Mouse (Mus musculus) large intestine, adult 2 months (tissue): ENCODE data around the gene Sez6. TPM values are rescaled to one million over a fixed set of nuclear protein-coding genes. Genes with fewer than 3 reads are reported as not detected.

ENCODE experiments used
- DNase-seq: peaks from one replicate; pipeline ENCODE4 v3.0.0-alpha.2; 2012; ENCODE audit warnings: low read depth, low spot score
- WGBS: fragments of 180-500 bp; shearing (Covaris S2); methylation state at CpG from one replicate; pipeline ENCODE4 v1.1.7; 2018; 5-methylcytosine and 5-hydroxymethylcytosine counted together
- polyA plus RNA-seq: library from polyadenylated mRNA; depleted of rRNA; stranded (reverse); fragments of >200 nt; gene quantifications from 2 replicates; pipeline ENCODE4 v1.2.3, GENCODE M21; 2012; rRNA removed

The Sez6 gene
- 0.18 and 0.48 TPM in 2 replicates for polyA plus RNA-seq

DNA sequence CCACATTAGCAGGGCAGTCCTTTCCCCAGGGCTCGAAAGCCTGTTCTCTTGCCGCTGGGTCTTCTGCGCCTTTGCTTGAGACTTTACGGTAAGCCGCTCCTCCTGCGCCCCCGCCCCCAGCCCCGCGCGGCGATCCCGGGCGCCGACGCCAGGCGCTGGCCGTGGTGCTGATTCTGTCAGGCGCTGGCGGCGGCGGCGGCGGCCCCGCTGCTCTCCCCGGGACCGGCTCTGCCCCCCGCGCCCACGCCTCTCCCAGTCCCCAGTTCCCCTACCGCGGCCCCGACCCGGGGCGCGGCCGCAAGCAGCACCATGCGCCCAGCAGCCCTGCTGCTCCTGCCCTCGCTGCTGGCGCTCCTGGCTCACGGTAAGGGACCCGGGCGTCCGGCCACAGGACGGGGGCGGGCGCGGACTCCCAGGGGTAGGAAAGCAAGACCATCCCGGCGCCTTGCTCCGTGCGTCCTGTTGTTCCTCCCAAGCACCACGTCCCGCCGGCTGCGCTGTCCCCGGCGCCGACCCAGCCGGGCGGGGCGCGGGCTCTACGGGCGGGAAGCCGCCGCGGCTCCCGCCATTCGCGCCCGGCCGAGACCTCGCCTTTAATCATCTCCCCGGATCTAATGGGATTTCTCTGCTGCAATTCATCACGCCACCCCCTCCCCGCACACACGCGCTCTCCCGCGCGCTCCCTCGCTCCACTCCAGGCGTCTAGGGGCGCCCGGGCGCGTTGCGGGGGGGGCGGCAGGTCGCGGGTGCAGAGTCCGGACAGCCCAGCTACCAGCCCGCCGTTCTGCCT, at the start of gene Sez6:
Gene Sez6 (plus strand): TSS at position 50 of the 790 bp plus-strand sequence.
- DNase-seq: no peak
- WGBS: under 1% methylated on average over 91 of the region's 94 CpGs

DNA sequence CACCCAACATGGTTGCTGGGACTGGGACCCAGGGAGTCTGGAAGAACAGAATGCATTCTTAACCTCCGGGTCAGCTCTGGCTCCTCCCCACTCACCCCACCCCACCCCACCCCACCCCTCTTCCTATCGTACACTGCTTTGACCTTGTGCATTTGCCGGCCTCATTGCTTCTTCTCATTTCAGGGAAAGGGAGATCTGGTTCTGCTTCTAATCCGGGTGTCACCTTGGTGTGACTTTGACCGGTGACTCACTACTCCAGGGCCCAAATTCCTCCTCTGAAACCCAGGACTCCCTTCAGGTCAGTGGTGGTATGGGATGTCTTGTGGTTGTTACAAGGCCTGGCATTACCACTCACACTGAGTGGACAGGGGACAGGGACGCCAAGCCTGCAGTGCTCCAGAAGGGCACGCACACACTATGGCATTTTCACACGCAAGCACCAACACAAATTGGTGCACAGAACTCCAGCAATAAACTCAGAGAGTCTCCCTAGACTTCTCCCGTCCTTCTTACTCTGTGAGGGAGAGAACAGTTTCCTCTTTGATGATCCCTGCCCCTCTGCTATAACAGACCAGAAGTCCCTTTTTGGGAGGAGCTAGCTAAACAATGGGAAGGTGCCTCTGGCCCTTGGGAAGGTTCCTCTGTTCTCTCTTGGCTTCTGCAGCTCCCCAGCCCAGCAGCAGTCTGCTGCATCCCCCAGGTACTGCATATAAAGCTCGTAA, 45.9 kb upstream of the Sez6 start:
- no peak for DNase-seq
- 45% methylated on average over 10 of the region's 10 CpGs for WGBS

DNA sequence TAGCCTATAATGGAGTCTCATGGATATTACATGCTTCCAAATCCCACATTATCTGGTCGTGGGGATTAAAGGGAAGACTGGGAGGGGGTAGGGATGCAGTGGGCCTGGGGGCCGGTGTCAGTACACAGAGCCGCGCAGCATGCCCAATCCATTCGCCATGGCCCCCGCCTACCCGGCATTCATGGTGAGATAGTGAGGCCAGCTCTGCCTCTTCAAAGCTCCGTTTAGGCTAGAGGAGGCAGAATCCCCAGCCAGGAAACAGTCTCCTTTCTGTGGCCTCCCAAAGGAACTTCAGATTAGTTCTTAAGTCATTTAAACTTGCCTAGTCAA, 45.4 kb upstream of the Sez6 start:
- DNase-seq: no peak
- 63% methylated on average over 8 of the region's 8 CpGs for WGBS

DNA sequence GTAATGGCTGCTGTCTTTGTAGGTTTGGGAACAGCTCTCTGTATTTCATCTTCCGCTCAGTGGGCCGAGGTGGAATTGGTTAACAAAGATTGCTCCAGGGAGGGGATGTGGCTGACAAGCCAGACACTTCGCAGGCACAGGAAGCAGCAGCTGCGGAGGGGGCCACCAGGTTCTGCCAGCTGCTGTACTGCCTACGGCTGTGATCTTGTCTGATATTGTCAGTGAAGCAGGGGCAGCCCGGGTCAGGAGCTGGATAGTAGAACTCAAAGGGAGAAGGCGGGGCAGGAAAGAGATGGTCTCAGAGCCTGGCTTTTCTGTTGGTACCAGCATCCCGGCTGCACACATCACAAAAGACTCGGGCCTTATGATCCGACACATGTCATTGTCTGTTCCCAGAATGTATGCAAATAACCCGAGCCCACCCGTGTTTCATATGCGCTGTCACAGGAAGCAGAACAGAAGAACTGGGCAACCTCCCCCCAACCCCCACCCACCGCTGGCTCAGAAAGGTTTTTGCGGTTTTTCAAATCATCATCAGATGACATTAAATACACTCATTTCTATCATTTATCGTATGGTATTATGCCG, 43.1 kb upstream of the Sez6 start:
- 61% methylated on average over 17 of the region's 17 CpGs for WGBS
- DNase-seq: no peak

DNA sequence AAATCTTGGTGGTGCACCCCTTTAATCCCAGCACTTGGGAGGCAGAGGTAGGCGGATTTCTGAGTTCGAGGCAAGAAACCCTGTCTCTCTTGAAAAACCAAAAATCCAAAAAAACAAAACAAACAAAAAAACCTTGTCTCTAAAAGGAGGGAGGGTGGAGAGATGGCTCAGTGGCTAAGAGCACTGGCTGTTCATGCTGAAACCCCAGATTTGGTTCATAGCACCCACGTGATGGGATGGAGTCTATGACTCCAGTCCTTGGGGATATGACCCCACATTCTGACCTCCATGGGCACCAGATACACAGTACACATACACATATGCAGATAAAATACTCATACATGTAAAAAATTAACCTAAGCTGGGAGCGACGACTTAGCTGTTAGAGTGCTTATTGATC, 41.8 kb upstream of the Sez6 start:
- no peak for DNase-seq
- 77% methylated on average over 5 of the region's 5 CpGs for WGBS

DNA sequence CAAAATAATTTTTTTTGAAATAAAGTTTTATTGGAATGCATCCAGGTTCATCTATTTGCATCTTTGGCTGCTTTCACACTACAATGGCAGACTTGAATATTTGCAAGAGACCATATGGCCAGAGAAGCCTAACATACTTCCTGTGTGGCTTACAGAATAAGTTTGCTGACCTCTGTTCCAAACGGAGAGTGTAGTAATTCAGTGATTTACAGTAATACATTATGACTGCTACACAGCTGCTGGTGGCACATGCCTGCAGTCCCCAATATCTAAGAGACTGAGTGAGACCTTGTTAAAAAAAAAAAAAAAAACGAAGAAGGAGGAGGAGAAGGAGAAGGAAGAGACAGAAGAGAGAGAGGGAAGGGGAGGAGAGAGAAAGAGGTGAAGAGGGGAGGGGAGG, 41.1 kb upstream of the Sez6 start:
- DNase-seq: no peak
- WGBS: 29% methylated on average over 2 of the region's 2 CpGs

DNA sequence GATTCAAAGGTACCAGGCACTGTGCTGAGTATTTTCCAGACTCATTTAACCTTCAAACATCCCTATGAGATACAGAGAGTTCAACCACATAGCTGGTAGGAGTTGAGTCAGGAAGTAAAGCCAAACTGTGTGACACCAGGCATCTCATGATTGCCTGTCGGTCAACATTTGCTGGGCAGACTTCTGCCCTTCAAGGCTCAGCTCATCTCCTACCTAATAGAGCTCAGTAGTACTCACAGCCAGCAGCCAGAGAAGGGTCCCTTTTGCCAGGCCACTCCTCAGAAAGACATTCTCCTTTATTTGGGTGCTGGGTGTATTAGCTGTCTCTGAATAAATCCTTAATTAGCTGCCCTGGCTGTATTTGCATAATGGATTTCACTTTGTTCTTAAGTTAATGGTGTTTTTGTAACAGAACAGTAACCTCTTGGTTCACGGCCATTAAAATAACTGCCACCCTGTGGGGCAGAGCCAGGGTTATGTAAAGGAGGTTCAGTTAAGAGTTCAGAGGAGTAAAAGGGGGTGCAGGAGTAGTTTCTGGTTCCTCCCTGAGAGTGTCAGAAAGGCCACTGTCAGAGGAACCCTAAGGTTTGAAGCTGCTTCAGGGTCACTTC, 39.8 kb upstream of the Sez6 start:
- WGBS: 84% methylated on average over 2 of the region's 2 CpGs
- DNase-seq: no peak

DNA sequence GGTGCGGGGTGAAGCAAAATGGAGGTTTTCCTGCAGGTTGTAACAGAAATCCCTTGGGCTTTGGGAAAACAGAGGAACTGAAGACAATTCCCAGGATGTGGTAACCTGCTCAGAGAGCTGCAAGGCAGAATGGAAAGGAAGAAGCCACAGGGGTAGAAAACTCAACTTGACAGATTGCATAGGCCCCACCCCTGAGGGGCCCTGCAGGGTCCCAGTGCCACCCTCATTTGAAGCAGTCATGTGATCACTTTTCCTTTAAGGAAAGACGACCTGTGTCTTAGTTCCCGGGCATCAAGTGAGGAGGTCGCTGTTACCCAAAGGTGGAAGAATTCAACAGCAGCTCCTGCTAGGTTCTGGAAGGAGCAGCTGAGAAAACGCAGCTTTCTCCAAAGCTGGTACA, 37.7 kb upstream of the Sez6 start:
- DNase-seq: no peak
- 47% methylated on average over 5 of the region's 5 CpGs for WGBS

DNA sequence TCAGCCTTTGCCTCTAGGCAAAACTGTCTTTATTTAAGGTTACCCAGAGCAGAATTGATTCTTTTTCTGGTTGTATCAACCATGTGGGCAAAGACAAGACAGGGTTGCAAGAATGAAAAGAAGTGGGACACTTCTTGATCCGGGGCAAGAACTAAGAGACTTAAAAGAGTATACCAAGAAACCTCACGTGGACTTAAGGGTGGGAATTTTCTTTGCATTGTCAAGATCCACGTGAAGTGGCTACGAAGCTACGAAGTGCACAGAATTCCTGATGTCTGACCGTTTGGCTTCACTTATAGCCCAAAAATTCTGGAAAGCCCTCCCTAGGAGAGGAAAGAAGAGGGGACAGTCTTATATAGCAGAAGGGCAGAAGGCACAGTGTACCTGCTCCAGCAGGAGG, 37.3 kb upstream of the Sez6 start:
- WGBS: 65% methylated on average over 6 of the region's 6 CpGs
- no peak for DNase-seq

DNA sequence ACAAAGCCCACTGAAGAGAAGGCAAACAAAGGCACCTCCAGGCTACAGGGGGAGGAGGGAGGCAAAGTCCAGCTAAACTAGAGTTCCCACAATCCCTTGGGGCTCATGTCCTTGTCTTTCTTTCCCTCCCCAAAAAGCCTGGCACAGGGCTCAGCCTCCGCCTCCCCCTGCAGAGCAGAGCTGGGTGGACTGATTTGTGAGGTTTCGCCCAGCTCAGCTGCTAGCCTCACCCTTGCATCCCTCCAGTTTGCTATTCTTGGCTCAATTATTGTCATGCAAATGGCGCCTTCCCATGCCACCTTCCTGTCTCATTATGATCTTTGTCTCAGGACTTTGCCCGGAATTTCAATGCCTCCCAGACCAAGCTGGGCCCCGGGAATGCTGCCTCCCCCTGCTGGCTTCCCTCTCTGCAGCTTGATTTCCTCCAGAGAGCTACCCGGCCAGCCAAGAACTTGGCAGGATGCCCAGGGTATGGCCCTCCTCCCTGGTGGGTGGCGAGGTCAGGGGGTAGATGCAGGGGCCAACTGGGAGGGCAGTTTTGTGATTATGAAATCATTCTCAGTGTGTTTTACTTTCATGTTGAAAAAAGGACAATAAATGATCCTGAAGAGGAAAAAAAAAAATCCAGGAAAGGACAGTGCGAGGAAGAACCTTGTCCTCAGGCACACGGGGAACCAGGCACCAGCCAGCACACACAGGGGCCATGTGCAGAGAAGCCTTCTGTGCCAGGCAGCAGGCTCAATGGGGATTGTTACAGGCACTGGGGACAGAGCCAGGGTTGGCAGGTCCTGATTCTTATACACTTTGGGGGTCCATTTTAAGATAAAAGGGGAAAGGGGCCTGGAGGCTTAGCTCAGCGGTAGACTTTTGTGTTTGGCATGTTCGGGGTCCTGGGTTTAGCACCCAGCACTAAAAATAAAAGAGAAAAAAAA, 36.5 kb upstream of the Sez6 start, which contains the start of gene Pipox:
Gene Pipox (minus strand): TSS at position 310 of the 932 bp plus-strand sequence.
- 17% methylated on average over 11 of the region's 11 CpGs for WGBS

DNA sequence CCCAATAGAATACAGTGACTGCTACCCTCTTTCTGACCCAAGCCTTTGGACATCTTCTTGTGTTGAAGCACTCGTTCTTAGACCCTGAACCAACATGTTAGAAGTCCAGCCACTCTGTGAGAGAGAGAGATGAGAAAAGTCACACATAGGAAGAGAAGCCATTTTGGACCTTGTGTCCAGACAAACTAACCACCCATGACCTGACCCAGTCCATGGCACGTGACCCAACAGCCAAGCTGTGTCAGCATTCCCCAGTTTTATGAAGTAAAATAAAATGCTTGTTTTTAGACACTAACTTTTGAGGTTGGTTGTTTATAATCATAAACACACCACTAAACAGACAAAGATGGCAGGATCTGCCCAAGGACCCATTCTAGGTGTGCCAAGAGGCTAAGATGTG, 35.6 kb upstream of the Sez6 start:
- no peak for DNase-seq
- WGBS: 83% methylated on average over 2 of the region's 2 CpGs

More for the DNA sequence above, 36.5 kb upstream of the Sez6 start, which contains the start of gene Pipox:
- DNase-seq: peak; percentile 56

DNA sequence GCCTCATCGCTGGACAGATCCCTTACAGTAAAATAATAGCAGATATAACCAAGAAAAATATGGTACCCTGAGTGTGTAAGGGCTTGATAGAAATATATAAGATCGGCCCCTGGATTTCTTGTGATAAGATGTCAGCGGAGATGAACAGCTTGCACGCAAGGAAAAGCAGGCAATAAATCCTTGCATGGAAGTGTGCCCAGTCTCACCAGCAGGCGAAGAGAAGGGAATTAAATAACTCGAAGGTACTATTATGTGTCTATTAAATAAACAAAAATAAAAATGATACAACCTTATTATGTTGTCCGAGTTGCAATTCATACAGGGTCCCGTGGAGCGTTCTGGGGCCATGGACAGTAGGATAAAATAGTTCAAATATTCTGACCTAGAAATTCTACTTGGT, 34.6 kb upstream of the Sez6 start:
- DNase-seq: peak; percentile 13
- WGBS: 22% methylated on average over 9 of the region's 9 CpGs

DNA sequence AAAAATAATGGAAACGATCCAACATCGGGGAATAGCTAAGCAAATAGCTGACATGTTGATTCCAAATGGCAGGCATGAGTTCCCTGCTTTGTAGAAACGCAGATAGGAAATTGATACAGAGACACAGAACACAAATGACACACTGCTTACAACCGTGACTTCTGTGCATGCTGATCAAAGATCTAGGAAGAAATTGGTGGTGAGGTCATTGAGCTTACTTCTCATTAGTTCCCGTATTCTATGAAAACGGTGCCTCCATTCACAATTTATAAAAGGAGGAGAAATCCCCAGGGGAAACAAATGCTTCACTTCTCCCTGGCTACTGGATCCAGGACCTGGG, 34.1 kb upstream of the Sez6 start:
- 51% methylated on average over 6 of the region's 6 CpGs for WGBS
- no peak for DNase-seq

DNA sequence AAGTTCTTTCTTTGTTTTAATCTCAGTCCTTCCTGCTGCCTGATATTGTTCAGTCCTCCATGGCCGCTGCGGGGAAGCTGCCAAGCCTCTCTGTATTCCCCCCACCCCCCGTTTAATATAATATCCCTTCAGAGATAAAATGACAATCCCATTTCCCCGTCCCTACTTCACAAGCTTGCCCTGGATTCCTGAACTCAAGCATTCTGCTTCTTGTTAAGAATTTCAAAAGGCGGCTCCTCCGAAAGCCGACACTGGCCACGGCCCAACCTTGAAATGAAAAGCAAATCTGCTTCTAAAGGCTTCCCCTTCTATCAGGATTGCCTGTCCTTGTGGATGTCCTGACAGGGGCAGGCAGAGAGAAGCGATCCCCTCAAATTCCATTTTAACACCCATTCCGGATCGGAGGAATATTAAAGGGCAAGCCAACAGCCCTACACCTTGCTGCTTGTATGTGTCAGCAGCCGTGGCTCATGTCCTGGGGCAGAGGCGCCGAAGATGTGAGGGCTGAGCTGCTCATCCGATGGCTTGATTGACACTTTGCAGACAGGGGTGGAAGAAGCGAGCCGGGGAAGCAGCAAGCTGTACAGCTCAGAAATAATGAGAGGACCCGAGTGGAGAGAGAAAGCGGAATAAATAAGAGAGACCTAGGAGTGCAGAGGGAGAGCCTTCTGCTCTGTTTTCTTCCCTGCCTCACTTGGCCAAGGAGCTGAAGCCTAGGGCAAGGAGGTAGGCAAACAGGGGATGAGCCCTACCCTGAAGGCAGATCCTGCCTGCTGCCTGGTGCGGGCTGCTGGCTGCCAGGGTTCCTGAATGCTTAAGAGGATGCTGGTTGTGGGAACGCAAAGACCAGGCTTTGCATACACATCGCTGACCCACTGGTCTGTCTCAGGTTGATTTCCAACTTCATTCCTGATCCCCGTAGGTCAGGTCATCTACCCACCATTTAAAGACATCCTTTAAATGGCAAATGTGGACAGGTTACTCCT, 33.5 kb upstream of the Sez6 start:
- no peak for DNase-seq
- 48% methylated on average over 23 of the region's 23 CpGs for WGBS

DNA sequence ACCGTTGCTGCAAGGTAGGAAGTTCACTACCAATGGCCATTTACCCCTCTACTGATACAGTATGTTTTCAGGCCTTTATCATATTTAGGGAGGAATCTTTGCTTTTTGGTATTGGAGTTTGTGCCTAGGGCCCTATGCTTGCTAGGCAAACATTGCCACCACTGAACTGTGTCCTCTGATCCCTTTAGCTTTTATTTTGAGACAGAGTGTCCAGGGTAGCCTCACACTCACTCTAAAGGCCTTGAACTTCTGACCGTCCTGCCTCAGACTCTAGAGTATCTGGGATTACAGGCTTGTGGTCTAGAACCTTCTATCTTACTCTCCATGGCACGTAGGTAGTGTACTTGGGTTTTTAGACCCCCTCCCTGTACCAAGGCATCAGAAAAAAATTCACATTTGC, 30.4 kb upstream of the Sez6 start:
- no peak for DNase-seq
- WGBS: 82% methylated on average over 3 of the region's 3 CpGs

DNA sequence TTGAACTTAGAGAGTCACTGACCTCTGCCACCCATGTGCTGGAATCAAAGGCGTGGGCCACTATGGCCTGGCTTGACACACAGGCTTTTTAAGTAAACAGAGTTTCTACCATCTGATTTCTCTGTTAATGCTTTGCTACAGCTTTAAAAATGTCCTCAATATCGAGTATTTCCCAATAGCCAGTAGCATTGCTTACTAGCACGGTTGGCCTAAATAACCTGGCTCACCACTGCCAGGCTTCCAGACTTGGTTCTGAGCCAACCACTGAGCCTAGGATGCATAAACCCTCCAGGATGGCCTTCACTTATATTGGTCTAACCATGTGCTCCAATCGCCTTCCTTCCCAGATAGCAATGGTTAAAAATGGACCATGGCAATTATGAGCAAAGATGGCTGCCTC, 29.9 kb upstream of the Sez6 start:
- WGBS: 70% methylated on average over 4 of the region's 4 CpGs

DNA sequence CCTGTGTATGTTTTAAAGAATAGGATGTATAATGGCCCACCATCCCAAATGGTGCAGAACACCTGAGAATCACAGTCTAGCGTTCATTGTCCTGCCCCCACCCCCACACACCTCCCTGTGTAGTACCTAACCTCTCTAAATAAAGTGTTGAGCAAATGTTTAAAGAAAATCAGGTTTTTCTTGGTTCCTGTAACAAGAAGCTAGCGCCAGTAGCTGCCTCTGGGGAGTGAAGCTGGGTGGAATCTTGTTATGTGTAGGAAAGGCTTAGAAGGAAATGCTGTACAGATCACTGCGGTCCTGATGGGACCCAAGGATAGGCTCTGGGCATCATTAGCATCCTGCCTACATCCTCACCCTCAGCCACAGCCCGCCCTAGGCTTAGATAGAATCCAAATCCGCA, 29.2 kb upstream of the Sez6 start:
- WGBS: 56% methylated on average over 5 of the region's 5 CpGs
- DNase-seq: no peak

More for the DNA sequence above, 29.9 kb upstream of the Sez6 start:
- DNase-seq: no peak

DNA sequence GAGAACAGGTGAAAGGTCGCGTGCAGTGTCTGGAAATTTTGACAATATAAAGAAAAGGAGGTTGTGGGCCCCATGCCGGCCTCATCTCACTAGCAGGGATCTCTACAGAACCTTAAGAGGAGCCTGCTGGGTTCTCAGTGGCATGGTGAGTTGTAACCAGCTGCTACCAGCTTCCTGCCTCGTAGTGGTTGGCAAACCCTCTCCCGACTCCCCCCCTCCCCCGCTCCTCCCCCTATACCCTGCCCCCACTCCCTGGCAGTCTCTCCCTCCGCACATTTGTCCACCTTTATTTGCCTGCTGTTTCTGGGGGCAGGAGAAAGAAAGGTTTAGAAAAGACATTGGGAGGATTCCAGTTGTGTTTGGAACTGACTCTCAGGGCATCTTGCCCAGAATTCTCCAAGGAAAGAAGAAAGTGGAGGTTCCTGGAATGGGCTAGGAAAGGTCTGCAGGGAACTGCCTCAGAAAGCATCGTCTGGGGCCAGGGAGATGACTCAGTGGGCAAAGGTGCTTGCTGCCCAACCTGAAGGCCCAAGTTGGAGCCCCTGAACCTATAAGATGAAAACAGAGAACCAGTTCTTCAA, 28.7 kb upstream of the Sez6 start:
- DNase-seq: no peak
- 48% methylated on average over 8 of the region's 8 CpGs for WGBS
